Mouse (Mus musculus): Measurements from ENCODE around the gene Usp43. TPM values are rescaled to one million over a fixed set of nuclear protein-coding genes. Genes with fewer than 3 reads are reported as not detected.
A peak's percentile ranks its signal among the peaks of the same experiment; 100 is the strongest.

Gene Usp43
- total RNA-seq, 2 experiments from 2014 or later = not detected

- ATAC-seq (replicated peaks; ENCODE audit: low FRiP score, low TSS enrichment, poor library complexity, severe bottlenecking) = no peak
These were observed 10.9 kb downstream of the Usp43 start for GRCm38 (mm10) chr11:67911074-67911473.

GRCm38 (mm10) chr11:67903756-67904155 is 18.2 kb downstream of the Usp43 start:
- no peak for ATAC-seq (replicated peaks; ENCODE audit: low FRiP score, low TSS enrichment, poor library complexity, severe bottlenecking)

- ATAC-seq (replicated peaks; ENCODE audit: low FRiP score, low TSS enrichment, poor library complexity, severe bottlenecking) = peak; percentile 71; the same call in 1 of the 2 replicates
These were observed 24.8 kb downstream of the Usp43 start for GRCm38 (mm10) chr11:67897064-67897560.

GRCm38 (mm10) chr11:67895641-67896040 is 26.3 kb downstream of the Usp43 start:
- no peak for ATAC-seq (replicated peaks; ENCODE audit: low FRiP score, low TSS enrichment, poor library complexity, severe bottlenecking)

GRCm38 (mm10) chr11:67888521-67888920 is 33.4 kb downstream of the Usp43 start:
- ATAC-seq (replicated peaks; ENCODE audit: low FRiP score, low TSS enrichment, poor library complexity, severe bottlenecking) = no peak

GRCm38 (mm10) chr11:67885921-67886320 is 36.0 kb downstream of the Usp43 start:
- ATAC-seq (replicated peaks; ENCODE audit: low FRiP score, low TSS enrichment, poor library complexity, severe bottlenecking) = no peak

GRCm38 (mm10) chr11:67865521-67866197 is 56.3 kb downstream of the Usp43 start:
- no peak for ATAC-seq (replicated peaks; ENCODE audit: low FRiP score, low TSS enrichment, poor library complexity, severe bottlenecking)

GRCm38 (mm10) chr11:67865100-67865499 is 56.9 kb downstream of the Usp43 start:
- no peak for ATAC-seq (replicated peaks; ENCODE audit: low FRiP score, low TSS enrichment, poor library complexity, severe bottlenecking)

GRCm38 (mm10) chr11:67861399-67861838 is 60.5 kb downstream of the Usp43 start:
- no peak for ATAC-seq (replicated peaks; ENCODE audit: low FRiP score, low TSS enrichment, poor library complexity, severe bottlenecking)

- ATAC-seq (replicated peaks; ENCODE audit: low FRiP score, low TSS enrichment, poor library complexity, severe bottlenecking) = no peak
These were observed 61.1 kb downstream of the Usp43 start for GRCm38 (mm10) chr11:67860743-67861398.

- no peak for ATAC-seq (replicated peaks; ENCODE audit: low FRiP score, low TSS enrichment, poor library complexity, severe bottlenecking)
These were observed 63.4 kb downstream of the Usp43 start for GRCm38 (mm10) chr11:67858518-67858917.

- peak; percentile 41; the same call in 1 of the 2 replicates for ATAC-seq (replicated peaks; ENCODE audit: low FRiP score, low TSS enrichment, poor library complexity, severe bottlenecking)
These were observed 66.9 kb downstream of the Usp43 start for GRCm38 (mm10) chr11:67855035-67855434.

GRCm38 (mm10) chr11:67853996-67854395 is 68.0 kb downstream of the Usp43 start:
- no peak for ATAC-seq (replicated peaks; ENCODE audit: low FRiP score, low TSS enrichment, poor library complexity, severe bottlenecking)

GRCm38 (mm10) chr11:67851770-67852169 is 70.2 kb downstream of the Usp43 start:
- no peak for ATAC-seq (replicated peaks; ENCODE audit: low FRiP score, low TSS enrichment, poor library complexity, severe bottlenecking)

- no peak for ATAC-seq (replicated peaks; ENCODE audit: low FRiP score, low TSS enrichment, poor library complexity, severe bottlenecking)
These were observed 76.8 kb downstream of the Usp43 start for GRCm38 (mm10) chr11:67845193-67845592.

GRCm38 (mm10) chr11:67839810-67840209 is 82.1 kb downstream of the Usp43 start:
- ATAC-seq (replicated peaks; ENCODE audit: low FRiP score, low TSS enrichment, poor library complexity, severe bottlenecking) = no peak

GRCm38 (mm10) chr11:67835408-67836078 is 86.4 kb downstream of the Usp43 start:
- ATAC-seq (replicated peaks; ENCODE audit: low FRiP score, low TSS enrichment, poor library complexity, severe bottlenecking) = no peak

GRCm38 (mm10) chr11:67831820-67832219 is 90.1 kb downstream of the Usp43 start:
- no peak for ATAC-seq (replicated peaks; ENCODE audit: low FRiP score, low TSS enrichment, poor library complexity, severe bottlenecking)

- no peak for ATAC-seq (replicated peaks; ENCODE audit: low FRiP score, low TSS enrichment, poor library complexity, severe bottlenecking)
These were observed 92.4 kb downstream of the Usp43 start for GRCm38 (mm10) chr11:67829530-67829929.

GRCm38 (mm10) chr11:67828360-67829059 is 93.4 kb downstream of the Usp43 start:
- no peak for ATAC-seq (replicated peaks; ENCODE audit: low FRiP score, low TSS enrichment, poor library complexity, severe bottlenecking)

All from megakaryocyte-erythroid progenitor cell, adult 5-6 weeks (primary cell).